Mouse (Mus musculus) T-helper 1 cell (primary cell): ENCODE data around the gene Ephx4.

Experiments
- in situ Hi-C: fragments of 300-600 bp; cut with MboI, MseI; formaldehyde crosslinking; loops from one replicate; pipeline ENCODE4 v1.15.1; 2025; ENCODE audit warnings: high pct_unique_total_duplicates

Gene Ephx4

DNA sequence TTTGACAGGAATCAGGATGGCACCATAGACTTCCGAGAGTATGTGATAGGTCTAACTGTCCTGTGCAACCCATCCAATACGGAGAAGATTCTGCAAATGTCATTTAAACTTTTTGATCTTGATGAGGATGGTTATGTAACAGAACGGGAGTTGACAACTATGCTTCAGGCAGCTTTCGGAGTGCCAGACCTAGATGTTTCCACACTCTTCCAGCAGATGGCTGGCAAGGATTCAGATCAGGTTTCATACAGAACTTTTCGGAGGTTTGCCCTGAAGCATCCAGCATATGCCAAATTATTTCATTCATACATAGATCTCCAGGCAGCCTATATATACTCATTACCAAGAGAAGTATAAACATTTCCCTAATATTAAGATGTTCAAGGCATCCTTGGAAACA lies 31.5 kb downstream of the Ephx4 start:
- in situ Hi-C loops: no loop called here

DNA sequence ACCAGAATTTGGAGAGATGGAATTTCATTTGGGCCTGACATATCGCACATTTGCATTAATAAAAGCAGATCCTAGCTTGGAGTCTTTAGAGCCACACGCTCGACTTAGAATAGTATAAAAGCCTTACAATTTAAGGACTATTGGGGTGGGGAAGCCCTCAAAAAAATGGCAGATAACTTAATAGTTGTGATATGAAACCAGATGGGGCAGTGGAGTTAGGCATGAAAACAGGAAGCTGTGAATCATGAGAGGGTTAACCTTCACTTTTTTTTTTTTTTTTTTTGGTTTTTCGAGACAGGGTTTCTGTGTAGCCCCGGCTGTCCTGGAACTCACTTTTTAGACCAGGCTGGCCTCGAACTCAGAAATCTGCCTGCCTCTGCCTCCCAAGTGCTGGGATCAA lies 33.6 kb downstream of the Ephx4 start:
- in situ Hi-C loops: no loop called here

DNA sequence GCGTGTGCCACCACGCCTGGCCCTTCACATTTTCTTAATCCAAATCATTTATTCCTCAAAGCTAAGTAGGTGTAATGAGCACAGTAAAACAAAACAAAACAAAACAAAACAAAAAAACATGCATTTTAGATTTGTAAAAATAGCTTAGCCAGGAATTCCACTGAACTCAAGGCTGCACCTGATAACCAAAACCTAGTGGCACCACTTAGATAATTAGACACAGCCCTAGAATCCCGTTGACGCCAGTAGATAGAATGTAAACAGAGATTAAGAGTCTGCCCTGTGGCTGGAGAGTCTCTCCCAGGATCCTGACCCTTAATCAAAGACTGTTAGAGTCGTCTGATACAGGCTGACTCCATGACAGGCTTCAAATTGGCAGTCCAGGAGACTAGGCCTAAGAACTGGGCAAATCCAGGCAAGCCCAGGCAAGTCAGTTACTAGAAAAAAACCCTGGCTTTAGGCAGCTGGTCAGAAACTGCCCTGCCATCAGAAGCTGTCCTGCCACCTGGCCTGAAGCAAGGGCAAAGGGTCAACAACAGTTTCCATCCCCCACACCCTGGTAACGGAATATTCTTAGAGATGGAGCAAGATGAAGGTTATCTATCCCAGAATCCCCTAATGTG lies 34.2 kb downstream of the Ephx4 start:
- in situ Hi-C loops: no loop called here

DNA sequence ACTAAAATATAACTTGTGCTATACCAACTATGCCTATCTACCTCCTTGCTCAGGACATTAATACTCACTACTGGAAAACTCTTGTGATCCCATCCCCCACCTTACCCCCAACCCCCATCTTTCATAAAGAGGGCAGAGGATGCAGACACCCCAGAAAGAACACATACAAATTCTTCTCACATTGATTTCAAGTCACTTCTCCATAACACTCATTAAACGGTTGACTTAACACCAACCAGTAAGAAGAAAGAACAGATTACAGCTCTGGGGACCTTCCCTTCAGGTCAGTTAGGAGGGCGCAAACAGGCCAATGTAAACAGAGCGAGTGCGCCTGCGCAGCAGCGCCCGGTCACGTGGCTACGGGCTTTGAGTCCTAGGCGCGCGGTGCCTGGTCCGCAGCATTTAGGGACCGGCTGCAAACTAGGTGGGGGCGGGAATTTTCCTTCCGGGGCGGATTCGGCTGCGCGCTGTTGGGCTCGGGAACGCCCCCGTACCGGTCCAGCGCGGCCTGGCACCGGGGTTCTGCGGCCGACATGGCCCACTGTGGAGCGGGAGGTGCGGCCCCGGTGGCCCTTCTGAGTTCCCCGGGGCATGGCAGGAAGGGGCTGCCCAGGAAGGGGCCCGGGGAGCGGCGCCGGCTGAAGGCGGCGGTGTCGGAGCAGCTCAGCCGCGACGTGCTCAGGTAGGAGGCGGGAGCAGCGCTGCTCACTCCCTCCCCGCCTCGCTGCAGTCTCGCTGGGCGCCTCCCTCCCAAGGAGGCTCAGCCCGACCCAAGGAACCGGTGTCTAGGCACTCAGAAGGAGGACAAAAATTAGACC lies 35.1 kb downstream of the Ephx4 start, which contains the start of gene Btbd8:
Gene Btbd8, plus strand, starts transcription at position 534 of the 818 bp plus-strand sequence.
- in situ Hi-C loops: no loop called here

DNA sequence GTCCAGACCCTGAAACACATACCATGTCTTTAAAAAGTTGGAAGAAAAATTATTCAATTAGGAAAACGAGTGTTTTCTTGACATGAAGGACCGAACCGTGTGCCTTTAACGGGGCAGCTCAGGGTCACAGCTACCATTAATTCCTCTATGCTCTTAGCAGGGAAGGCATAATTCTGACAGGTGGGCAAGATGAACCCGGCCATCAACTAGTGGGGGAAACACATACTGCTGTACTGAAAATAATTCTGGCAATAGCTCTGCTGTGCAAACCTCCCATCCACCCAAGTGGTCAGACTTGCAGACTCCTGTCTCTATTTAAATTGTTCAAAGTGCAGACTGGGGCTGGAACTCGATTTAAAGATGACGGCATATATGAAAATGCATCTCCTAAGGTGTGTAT lies 35.8 kb downstream of the Ephx4 start:
- in situ Hi-C loops: no loop called here

DNA sequence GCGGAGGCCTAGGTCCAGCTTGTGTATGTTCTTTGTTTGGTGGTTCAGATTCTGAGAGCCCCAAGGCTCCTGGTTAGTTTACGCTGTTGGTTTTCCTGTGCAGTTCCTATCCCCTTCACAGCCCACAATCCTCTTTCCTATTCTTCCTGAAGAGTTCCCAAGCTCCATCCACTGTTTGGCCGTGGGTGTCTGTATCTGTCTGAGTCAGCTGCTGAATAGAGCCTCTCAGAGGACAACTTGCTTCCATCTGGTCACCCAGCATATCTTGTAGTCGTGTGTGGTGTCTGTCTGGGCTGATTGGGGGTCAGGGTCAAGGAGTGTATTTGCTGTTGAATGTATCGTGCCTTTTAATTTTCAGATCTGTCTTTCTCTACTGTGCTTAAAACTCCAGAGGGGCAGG lies 39.3 kb downstream of the Ephx4 start:
- in situ Hi-C loops: no loop called here

DNA sequence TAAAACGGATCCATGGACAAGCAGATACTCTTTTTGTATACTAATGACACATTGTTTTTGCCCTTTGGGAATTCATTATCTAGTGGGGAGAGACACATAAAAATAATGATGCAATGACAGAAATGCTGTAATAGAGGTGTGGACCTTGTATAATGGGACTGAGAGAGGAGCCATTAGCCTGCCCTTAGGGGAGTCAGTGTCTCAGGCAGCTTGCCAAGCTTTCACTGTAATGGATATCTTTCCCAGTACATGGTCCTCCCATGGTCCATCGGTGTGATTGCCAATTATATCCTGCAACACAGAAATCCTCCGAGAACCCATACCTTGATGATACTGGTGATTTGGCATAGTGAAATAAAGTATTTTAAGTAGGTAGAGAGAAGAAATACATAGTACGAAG lies 41.7 kb downstream of the Ephx4 start:
- in situ Hi-C loops: no loop called here

DNA sequence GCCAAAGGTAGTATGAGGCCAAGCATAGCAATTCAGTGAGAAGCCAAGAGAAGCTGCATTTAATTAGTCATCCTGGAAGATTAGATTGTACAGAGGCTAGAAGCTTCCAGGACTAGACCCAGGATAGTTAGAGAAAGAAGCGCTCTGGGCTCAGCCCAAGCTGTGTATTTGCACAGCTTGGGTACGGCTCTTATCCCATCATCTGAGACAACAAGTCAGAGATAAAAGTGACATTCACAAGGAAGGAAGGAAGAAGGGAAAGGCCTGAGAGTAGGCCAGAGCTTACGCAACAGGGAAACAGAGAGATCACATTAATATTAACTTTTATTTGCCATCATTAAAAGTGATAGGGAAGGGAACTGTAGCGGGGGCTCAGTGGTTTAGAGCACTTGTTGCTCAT lies 45.4 kb downstream of the Ephx4 start:
- in situ Hi-C loops: no loop called here

DNA sequence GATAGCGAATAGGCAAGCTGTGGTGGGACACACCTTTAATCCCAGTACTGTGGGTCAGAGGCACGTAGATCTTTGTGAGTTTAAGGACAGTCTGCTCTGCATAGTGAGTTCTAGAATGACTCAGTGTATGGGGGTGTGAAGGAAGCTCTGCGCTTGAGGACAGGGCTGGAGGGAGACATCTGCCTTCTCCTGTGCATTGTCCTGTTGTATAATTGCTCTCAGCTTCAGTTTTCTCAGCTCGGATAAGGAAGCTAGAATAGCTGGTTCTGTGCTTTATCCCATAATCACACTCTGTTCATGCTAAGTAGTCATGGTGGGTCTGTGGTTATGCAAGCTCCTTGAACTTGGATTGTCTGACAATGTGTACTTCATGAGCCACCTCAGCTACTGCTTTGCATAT lies 46.2 kb downstream of the Ephx4 start:
- in situ Hi-C loops: no loop called here

DNA sequence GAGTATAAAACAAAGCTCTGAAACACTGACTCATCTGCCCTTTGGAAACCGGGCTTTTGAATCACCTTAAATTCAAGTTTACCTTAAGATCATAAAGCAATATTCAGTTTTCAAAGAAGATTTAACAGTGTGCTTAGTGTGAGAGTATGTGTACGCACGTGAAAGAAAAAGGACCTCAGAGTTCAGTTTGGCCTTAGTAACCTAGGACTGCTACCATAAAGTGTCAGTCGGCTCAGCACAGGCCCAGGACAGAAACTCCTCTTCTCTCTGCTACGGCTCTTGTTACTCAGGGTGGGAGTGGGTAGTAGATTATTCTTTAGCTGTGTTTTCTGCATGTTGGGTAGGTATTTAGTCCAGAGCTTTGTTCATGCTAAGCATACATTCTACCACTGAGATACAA lies 47.1 kb downstream of the Ephx4 start:
- in situ Hi-C loops: no loop called here

DNA sequence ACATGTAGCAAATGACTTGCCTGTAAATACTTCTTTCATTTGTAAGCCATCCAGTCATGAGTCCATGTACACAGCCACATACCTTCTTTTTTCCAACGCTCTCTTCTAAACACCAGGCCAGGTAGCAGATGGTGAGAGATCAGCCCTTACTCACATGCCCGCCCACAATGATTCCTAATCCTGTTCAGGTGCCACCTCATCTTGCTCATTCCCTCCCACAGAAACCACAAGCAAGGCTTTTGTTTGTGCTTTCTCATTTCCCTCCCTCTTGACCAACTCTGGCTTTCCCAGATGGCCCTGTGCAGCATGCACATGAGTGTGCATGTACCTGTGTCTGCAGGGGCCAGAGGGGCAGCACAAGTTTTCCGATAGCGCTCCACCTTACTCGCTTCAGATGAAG lies 47.8 kb downstream of the Ephx4 start:
- in situ Hi-C loops: no loop called here

DNA sequence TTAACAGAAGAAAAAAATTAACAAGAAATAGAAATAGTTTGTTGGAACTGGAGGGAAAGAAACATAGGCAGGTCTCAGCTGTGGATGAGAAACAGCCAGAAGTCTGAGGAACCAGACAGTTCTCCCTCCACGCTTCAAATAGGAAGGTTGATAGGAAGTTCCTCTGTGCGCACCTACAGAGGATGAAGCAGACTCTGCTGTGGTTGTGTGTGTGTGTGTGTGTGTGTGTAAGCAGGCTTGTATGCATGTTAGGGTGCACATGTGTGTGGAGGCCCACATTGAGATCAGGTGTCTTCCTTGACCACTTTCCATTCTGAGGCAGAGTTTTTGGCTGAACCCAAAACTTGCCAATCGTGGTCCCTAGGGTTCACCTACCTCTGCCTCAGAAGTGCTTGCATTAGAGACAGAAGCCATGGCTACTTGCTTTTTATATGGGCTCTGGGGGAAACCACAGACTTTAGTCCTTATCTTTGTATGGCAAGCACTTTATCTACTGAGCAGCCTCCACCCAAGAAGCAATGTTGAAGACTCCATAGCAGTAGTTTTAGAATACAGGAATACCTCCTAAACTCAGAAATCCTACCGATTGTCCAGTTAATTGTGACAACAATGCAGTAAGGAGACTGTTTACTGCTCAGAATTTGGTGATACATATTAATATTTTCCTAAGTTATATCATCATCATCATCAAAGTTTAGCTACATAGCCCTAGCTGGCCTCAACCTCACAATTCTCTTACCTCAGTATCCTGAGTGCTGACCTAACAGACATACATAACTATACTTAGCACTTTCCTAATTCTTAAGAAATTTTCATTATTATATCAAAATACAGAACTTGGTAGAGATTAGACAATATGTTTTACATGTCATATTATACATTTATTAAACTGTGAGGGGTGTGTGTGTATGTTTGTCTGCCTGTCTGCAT lies 59.9 kb downstream of the Ephx4 start:
- in situ Hi-C loops: loop anchor here (5.0 kb wide), 1 partner anchor 90 kb away; no protein-coding TSS in a partner anchor

DNA sequence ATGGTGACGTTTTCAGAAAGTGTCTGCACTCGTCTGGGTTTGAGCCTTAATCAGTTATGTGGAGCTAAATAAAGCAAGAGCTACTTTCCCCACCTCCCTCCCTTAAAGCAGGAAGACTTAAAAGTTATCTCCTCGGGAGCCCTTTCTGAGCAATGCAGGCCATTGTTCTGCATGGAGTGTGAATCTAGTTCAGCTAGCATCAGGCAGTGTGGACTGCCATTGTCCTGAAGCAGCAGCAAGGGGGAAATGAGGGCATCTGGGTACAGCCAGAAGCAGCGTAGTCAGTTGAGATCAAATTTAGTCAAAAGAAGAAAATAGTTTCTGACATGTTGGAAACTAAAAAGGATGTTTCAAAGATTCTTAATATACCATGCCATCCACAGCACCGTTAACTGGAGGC lies 64.0 kb downstream of the Ephx4 start:
- in situ Hi-C loops: no loop called here

DNA sequence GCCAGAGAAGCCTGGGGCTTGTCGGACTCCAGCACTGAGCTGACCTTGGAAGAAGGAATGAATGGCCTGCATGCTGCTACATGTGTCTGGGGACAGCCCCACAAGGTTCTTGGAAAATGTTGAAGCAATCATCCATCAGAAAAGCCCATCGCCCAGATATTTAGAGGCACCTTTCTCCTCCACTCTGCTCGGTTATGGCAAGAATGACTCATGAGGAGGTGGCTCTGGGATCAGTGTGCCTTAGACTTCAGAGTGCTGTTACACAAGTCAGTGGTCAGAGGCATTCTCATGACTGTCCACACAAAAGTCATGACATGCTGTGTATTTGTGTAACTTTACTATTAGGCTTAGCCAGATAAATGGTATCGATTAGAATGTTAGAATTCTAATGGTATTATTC lies 64.6 kb downstream of the Ephx4 start:
- in situ Hi-C loops: no loop called here

DNA sequence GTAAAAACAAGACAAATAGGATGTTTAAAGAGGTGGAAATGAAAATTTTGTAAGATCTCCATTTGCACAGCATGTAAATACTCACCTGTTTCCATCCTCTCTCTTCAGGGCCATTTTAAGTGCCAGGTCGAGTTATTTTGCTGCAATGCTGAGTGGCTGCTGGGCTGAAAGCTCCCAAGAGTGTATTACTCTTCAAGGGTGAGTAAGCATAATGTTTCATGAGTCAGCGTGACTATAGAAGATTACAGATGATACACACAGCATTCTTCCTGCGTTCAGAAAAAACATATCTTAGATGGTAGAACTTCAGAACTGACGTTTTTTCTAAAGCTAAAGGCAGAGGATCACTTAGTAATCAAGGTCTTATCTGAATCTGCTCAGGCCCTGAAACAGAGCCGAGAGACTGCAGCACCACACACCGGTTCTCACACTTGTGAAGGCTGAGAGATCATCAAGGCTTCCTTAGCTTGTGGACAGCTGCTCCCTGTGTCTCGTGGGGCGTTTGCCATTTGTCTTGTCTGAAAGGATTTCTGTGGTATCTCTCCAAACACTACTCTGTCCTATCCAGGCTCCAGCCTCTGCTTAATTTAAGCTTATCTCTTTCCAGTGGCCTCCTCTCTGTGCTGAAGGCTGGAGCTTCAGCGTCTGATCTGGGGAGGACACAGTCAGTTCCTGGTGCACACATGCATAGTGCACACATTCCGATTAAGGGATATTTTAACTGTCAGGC lies 68.2 kb downstream of the Ephx4 start:
- in situ Hi-C loops: no loop called here
